Mouse (Mus musculus): ENCODE data around the gene Csf3r. TPM values are rescaled to one million over a fixed set of nuclear protein-coding genes. Genes with fewer than 3 reads are reported as not detected.
"Not testable (repeated sequence)": the region's sequence is repeated elsewhere in the genome, so short reads cannot be mapped to it uniquely, and the experiment has no call there.

The Csf3r gene
- 1 to 10 TPM; 2.8 to 3.0 TPM for total RNA-seq (2021)
- long read RNA-seq, partial matches to known transcripts: 1 of 3 reads
- long read RNA-seq, other reads (novel, unspliced or antisense): 2 of 3 reads

DNA sequence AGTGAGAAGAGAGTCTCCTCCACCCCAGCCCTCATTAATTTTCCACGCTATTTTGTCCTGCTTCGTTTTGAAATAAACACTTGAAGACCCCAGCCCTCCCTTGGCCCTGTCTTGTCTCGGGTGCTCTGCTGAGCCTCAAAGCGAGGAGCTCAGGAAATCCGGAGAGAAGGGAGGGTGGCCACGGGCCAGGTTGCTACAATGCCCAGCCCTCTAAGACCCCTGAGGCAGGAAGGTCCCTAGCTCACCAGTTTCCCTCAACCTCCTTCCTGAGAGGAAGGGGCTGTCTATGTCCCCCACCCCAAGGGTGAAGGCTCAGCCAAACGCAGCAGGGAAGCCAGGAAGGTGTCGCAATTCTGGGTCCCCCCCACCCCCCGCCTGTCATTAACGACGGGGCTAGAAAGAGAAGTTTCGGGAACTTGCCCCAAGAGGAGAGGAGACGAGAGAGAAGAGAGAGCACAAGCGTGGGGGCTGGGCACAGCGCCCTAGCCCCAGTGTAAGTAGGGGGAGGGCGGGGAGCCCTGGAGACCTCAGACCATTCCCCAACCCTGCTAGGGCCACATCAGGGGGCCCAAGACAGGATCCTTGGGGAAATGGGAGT lies at the start of gene Csf3r:
Gene Csf3r (plus strand): TSS at position 248 of the 598 bp plus-strand sequence.
- no peak for DNase-seq (ENCODE audit: low spot score in 2 of 2)

DNA sequence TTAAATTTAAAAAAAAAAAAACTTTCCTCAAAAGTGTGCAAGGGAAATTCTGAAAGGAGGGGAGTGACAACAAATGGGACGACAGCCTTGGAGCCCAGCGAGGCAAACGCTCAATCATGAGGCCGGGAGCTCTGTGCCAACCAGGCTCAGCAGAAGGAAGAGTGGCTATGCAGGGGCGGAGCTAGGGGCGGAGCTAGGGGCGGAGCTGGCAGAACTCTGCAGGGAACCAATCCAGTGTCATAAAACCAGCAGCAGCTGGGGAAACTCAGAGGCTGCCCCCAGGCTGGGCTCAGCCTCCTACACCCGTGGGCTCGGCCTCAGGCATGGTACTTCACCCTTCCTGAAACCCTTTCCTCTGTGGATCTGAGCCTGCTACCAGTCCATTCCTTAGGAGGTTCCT lies 46.6 kb upstream of the Csf3r start:
- DNase-seq (ENCODE audit: low spot score in 2 of 2): no peak

DNA sequence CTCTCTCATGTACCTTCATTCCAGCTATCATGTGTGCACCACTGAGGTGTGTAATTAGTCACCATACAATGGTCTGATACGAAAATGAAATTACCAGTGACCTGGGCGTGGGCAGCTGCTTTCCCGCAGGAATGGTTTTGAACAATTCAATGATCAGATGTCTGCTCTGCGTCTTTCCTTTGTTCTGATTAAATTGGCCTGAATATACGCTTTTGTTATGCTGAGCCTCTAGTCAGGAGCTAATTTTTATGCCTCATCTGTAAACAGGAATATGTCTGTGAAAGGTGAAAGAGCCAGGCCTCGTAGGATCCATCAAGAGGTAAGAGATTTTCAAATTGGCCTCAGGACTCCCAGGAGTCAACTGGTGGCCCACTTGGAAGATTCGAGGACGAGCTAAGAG lies 41.1 kb upstream of the Csf3r start:
- no peak for DNase-seq (ENCODE audit: low spot score in 2 of 2)

GRCm38 (mm10) chr4:125985703-125986102 lies 38.6 kb upstream of the Csf3r start:
- DNase-seq (ENCODE audit: low spot score in 2 of 2): not testable (repeated sequence)

GRCm38 (mm10) chr4:125987071-125987470 lies 37.3 kb upstream of the Csf3r start:
- DNase-seq (ENCODE audit: low spot score in 2 of 2): no peak

DNA sequence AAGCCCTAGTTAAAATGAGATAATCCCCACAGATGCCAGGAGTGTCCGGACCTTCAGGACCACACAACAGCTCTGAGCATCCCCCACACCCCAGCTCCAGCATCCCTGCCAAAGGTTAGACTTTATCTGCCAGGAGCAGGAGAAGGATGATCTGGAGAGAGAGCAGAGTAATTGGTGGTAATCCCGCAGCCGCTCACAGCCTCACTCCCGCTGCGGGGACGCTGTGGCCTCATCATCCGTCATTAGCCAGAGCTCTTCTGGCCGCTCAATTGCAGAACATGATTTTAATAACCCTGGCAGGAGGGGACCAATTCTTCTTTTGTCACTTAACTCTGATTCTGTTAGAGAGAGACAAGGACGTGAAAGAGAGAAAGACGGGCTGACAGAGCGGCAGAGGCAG lies 35.3 kb upstream of the Csf3r start:
- DNase-seq (ENCODE audit: low spot score in 2 of 2): no peak

- DNase-seq (ENCODE audit: low spot score in 2 of 2): peak; percentile 81 to 86
These were observed 34.2 kb upstream of the Csf3r start for GRCm38 (mm10) chr4:125990143-125990542.

GRCm38 (mm10) chr4:125992206-125992605 lies 32.1 kb upstream of the Csf3r start:
- DNase-seq (ENCODE audit: low spot score in 2 of 2): no peak

GRCm38 (mm10) chr4:125992906-125993305 lies 31.4 kb upstream of the Csf3r start:
- no peak for DNase-seq (ENCODE audit: low spot score in 2 of 2)

GRCm38 (mm10) chr4:125996576-125996975 lies 27.8 kb upstream of the Csf3r start:
- no peak for DNase-seq (ENCODE audit: low spot score in 2 of 2)

DNA sequence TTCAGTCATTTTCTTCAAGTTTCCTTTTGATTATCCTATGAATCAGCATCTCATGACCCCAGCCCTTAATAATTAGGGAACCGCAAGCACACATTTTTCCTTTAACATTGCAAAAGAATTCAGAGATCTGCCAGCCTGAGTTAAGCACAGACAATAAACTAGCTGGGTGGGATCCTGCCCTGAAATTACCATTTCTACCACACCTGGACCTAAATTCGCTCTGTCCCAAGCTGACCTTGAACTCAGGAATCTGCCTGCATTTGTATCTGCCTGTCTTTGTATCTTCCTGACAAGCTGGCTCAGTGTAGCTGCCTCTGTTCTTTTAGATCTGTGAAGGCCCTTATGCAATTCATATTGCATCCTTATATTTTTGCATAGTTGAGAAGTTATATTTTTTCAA lies 26.5 kb upstream of the Csf3r start:
- no peak for DNase-seq (ENCODE audit: low spot score in 2 of 2)

DNA sequence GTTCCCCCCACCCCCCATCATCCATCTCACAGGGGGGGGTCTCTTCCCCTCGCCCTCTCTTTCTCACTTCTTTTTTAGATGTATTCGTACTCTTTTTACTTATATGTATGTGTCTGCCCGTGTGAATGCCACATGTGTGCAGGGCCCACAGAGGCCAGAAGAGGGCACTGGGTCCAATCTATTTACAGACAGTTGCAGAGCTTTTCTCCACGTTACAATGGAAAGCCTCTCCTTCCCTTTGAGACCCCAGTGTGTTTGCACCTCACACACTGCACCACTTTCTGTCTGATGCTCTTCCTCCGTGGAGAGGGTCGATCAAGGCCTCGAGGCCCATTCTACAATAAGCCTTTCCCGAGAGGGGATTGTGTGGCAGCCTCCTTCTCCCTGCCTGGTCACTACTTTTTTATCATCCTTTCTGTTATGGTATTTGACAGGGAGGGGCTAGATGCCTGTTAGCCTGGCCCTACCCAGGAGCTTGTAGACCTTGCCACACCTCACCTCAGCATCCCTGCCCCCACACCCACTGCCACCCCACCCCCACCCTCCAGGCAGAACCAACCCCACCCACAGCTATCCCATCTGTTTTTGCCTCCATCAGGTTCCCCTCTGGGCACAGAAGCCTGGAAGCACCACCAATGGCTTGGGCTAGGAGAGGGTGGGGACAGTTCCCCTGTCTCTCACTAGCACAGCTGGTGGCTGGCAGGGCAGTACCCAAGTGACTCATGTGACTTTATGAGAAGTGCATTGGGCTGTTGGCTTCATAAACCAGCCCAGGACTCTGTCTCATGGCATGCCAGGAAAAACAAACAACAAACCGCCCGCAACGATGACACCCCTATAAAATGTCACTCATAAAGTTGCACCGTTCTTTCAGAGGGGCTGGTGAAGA lies 22.8 kb upstream of the Csf3r start:
- DNase-seq (ENCODE audit: low spot score in 2 of 2): no peak

DNA sequence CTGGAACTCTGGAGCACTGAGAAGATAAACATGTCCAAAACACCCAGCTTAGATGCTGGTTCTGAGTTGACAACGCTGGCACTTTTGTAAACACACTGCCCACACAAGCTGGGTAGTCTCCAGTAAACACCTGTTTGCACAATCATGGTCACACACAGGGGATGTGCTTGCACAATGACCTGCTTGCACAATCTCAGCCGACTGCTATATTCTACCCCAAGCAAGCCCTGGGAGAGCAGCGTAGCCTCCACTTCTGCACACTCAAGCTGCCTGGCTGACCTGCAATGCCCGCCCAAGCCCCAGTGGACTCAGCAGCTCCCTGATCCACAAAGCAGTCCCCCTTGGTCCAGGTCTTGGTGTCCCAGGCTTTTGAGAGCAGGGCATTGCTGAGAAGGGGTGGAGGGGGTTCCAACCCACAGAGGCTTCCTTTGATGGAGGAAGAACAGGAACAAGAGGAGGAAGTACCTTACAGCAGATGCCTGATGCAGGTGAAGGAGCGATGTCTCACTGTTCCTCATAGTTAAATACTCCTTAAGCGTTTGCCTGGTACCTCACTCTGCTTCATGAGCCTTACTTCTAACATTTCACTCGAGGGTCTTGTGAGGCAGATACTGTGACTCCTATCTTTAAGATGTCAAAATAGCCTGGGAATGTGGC lies 6.5 kb upstream of the Csf3r start:
- DNase-seq (ENCODE audit: low spot score in 2 of 2): no peak

DNA sequence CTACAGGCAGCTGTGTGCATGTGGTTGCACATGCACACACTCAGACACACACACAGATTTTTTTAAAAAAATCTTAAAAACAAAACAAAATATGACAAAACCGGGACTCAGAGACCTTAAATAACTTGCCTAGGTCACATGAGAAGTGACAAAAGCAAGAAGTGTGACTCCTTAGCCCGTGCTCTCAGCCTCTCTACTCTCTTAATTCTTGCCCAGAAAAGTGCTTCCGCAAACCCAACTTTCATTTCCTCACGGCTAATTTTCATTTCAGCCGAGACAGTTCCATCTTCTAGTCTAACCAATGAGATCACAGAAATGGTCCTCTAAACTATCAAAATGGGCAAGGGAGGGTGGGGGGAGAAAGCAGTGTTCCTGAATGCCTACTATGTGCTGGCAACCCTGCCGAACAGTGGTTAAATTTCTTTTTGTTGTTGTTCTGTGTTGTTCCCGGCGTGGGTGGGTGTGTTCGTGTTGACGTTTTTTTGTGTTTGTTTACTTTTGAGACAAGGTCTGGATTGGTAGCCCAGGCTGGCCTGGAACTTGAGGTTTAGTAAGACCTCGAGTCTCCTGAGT lies 5.3 kb upstream of the Csf3r start:
- DNase-seq (ENCODE audit: low spot score in 2 of 2): no peak

DNA sequence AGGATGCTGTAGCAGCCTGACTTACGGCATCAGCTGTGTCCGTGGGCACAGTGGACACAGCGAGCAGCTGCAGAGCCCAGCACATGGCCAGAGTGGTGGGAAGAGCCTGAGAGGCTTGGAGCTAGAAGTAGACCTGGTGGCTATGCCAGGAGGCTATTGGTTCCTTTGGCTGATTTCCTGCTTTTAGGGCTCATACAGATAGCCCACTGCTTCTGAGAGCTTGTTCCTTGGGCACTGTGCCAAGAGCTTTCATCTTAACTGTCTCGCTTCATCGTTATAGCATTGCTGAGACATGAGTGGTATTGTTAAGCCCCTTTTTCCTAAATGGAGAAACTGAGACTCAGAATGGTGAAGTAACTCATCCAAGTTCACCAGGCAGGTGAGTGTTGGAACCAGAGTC lies 1.5 kb downstream of the Csf3r start:
- no peak for DNase-seq (ENCODE audit: low spot score in 2 of 2)

DNA sequence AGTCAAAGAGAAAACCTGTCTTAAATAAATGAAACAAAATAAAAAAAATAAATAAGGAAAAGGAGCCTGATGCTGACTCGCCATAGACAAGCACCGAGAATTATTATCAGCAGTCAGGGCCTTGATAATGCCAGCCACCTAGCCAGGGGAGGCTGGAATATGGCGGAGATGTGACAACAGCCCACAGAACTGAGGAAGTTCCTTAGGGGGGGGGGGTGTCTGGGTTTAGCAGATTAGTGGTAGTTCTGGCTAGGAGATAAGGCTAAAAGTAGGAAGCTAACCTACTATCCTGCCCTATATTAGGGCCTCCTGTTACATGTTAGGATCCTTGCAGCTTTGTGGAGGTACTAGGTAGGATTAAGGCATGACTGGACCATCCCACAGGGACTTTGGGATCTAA lies 3.6 kb downstream of the Csf3r start:
- DNase-seq (ENCODE audit: low spot score in 2 of 2): no peak

DNA sequence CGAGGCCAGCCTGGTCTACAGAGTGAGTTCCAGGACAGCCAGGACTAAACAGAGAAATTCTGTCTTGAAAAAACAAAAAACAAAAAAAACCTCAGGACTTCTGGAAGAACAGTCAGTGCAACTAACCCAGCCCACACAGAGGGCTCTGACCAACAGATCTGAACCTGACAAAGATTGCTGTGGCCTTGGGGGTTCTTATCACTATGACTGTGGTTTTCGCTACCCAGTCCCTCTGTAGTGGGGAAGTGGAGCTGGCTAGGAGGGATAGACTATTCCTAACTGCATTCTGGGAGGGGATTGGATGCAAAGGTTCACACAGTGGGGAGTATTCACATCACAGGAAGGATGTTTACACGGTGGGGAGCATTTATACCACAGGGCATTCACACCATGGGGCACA lies 4.7 kb downstream of the Csf3r start:
- no peak for DNase-seq (ENCODE audit: low spot score in 2 of 2)

DNA sequence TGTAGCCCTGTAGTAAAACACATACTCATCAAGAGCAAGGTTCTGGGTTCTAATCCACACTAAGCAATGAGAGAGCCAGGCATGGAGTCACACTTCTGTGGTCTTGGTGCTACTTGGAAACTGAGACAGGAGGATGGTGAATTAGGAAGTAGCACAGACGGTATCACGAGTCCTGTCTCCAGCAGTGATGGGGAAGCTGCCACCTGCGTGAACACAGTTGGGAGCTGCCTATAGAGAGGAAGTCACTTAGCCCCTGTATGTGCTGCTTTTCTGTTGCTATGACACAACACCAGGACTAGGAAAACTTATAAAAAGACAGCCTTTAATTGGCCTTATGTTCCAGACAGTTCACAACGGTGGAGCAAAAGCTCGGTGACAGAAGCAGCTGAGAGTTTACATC lies 6.4 kb downstream of the Csf3r start:
- DNase-seq (ENCODE audit: low spot score in 2 of 2): no peak

DNA sequence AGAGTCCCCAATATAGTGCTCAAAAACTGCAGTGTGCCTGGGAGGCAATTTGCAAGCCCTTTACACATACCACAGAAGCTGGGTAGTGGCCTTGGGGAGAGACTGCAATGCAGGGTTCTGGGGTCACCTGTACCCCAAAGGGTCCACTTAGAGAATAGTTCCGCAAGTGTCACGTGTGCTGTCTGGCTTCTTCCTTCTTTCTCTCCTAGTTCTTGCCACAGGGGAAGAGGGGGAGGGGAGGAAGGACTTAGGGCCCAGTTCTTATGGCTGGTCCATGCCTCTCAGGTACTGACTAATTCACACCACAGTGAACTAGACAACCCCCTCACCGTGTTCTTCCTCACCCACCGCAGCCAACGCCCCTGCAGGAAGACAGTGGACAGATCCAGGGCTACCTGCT lies 11.1 kb downstream of the Csf3r start:
- no peak for DNase-seq (ENCODE audit: low spot score in 2 of 2)

- DNase-seq (ENCODE audit: low spot score in 2 of 2): peak; percentile 78 to 89
These were observed 22.7 kb downstream of the Csf3r start, which contains the start of gene Mrps15 for GRCm38 (mm10) chr4:126046851-126047585. Gene Mrps15, plus strand, starts transcription at chr4:126046925.

GRCm38 (mm10) chr4:126051617-126052016 lies 27.3 kb downstream of the Csf3r start:
- DNase-seq (ENCODE audit: low spot score in 2 of 2): peak; percentile 51 to 63
